Mouse (Mus musculus) WW6 (cell line): ENCODE measurements at regions not wholly inside any gene's neighbourhood (a gene's known extent, or its start where the extent isn't known, plus 50 kb on each side); places are given as distances from the start of the nearest gene placed in this dataset.

Experiments
- DNase-seq: peaks from one replicate; pipeline ENCODE4 v3.0.0-alpha.2; 2013; ENCODE audit warnings: low read depth, low spot score

DNA sequence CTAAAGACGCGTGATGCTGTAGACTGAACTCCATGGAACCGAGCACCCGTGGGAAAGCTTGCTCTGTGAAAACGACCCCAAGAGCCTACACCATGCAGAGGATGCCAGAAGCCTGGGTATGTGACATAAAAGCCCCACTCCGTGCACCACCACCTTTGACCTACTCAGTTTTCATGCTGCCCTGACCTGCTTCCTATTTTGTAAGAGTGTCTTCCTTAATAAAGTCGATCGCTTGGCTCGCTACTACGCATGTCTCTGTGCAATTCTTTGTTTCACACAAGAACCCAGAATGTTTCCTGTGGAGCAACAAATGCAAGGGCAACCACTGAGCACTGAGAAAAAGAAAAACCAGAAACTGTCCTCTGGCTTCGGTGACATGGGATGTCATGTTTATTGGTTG is 60.5 kb downstream of the Sec61b start:
- DNase-seq: no peak

DNA sequence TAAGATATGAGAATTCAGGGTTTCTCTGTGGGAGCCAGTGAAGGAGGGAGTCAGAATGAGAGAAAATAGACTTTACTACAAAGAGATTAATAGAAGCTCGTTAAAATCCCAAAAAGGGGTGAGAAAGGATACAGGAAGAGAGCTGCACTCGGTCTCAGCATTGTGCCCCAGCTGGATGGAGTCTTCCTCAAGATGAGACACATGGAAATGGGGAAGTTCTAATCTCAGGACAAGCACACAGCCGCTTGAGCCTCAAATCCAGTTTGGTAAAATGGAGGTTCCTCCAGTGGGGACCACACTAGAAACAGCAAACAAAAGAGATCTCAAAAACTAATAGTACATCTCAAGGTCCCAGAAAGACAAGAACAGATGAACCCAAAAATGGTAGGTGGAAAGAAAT is 93.2 kb downstream of the Sec61b start:
- no peak for DNase-seq

DNA sequence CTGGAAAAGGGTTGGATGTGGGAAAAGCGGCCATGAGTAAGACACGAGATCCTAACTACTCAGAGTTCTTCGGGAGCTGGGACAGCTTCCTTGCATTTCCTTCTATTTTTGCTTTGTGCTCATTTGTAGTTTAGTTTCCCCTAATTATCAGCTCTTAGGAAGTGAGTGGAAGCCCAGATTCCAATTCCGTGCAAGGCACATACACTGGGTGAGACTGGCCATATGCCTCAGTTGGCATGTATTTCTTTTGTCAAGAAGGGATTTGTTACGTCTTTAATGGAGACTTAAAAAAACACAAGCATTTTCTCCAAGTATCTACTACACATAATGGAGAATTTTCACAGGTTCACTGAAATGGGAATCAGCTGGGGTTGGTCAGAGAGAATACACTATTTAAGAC is 96.4 kb downstream of the Sec61b start:
- no peak for DNase-seq

DNA sequence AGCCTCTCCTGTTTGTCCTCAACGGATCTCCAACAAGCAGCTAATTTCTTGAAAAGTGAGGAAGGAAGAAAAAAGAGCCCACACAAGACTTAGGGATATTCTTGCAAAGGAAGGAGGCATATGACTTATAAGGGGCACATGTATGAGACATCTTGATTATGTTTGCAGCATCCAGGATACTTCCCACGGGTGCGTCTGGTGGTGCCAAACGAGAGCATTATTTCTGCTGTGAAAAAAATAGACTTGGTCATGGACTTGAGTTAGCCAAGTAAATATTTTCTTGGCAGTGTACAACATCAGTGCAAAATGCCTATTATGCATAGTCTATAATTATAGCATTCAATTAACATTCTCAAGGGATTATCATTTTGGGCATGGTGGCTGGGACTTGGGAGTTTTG is 101.6 kb downstream of the Sec61b start:
- no peak for DNase-seq

DNA sequence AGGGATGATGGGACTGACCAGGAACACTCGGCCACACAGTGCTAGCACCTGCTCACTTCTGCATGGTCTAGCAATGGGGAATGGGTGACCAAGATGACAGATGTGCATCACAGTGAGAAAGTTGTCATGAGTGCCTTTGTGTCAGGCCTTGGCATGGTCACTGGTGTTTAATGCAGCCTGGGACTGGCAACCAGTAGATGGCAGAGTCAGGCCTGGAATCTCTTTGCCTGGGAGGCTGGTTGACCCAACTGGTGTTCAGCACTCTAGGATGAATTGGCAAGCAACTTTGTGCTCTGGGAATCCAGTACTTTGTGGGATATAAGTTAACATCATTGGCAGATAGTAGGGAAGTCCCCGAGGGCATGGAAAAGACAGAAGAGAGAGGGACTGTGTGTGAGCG is 103.0 kb downstream of the Sec61b start:
- no peak for DNase-seq

DNA sequence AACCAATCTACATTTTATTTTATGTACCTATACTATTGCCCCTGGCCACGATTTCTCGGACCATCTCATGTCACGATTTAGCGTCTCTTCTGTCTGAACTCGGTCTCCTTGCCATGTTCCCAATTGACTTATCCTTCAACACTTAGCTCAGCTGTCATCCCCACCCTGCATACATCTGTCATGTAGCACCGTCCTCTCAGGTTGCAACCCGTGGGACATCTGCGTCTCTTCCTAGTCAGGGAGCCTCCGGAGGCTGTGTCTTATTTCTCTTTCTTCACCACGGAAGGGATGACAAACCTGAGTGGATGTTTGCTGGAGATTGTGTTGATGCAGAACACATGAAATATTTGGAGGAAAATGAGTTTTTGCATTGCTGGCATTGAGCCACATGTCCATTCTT is 104.2 kb downstream of the Sec61b start:
- DNase-seq: no peak

DNA sequence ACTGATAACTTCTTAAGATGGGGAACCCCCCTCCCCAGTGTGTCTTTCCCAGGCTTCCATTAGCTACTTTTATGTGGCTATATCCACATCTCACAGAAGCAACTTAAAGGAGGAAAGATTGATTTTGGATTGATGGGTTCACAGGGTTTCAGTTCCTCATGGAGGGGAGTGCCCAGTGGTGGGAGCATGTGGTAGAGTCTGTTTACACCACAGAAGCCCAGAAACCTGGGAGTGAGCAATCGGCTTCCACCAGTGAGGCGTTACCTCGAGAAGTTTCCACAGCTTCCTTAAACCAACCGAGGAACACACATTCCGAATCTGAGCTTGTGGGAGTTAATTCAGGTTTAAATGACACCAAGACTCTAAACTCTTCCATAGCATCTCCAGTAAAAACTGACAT is 106.1 kb downstream of the Sec61b start:
- no peak for DNase-seq

DNA sequence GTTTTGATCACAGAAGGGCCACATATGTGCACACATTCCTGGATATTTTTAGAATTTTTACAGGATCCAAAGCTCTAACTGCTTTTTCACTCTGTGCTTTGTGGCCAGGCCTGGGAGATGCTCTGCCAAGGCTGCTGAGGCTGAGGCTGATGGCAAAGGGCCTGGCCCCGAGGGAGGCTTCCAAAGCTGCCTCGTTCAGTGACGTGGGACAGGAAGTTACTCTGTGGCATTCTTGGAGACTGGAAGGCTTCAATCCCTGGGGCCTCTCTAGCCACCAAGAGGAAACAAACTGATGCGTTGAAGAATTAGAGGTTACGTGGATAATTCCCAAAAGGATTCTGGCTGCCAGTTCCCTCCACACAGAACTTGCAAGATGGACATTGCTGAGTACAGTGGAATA is 112.8 kb downstream of the Sec61b start:
- DNase-seq: no peak

DNA sequence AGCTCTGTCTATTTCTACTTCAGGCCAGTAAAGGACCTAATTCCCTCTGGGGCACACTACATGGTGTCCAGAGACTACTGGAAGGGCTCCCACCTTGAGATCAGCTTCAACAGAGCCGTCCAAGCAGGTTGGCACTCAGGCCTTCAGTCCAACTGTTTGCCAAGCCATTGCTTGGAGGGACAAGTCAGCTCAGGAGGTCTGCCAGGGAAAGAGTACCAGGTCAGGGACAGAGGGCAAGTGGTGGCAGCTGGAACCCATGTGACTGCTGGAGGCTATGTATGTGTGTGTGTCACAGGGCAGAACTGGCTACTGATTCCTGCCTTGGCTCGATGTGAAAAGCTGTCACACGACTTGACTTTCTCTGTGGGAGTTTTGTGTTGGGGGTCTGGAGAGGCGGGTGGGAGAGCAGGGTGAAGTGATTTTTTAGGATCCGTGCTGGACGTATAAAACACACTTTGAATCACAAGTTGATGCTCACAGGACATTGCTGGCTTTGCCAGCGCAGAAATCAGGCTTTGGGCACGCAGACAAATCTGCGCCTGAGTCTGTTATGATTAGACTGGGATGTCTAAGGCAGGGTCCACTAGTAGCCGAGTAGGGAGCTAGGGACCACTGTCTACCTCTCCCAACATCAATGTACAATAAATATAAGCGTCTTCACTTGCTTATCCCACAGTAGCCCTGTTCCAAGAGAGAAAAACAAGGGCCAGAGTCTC is 118.0 kb downstream of the Sec61b start:
- no peak for DNase-seq

DNA sequence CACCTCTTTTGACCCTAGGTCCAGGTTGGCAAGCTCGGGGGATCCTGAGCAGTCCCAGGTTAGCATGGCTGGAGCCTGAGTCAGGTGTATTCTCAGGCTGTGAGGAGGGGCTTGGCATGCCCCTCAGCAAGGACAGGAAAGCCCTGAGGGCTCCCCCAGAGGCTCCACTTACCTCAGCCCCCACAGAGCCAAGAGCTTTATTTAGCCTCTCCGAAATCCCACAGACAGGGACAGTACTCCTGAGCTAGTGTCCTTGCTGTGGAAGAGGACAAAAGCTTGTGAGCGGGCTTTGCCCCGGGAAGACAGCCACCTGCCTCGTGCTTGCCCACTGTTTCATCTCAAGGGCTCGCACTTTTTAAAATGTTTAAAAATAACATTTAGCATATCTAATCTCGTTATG is 118.7 kb downstream of the Sec61b start:
- no peak for DNase-seq

DNA sequence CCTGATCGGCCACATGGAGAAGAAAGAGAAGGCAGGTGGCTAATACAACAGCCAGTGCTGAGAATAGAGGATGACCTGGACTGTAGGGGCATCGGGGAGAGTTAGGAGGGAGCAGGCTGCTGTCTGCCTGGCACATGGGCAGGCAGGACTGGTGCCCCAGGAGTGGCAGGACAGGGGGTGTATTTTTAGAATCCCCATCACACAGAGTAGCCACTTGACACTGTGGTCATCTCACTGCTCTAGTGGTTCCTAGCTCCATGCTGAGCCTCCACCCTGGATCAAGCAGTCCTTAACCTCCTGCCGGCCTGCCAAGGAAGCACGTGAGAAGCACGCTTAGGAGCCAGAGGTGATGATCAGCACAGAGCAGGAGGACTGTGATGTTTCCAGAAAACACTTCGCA is 119.7 kb downstream of the Sec61b start:
- no peak for DNase-seq

DNA sequence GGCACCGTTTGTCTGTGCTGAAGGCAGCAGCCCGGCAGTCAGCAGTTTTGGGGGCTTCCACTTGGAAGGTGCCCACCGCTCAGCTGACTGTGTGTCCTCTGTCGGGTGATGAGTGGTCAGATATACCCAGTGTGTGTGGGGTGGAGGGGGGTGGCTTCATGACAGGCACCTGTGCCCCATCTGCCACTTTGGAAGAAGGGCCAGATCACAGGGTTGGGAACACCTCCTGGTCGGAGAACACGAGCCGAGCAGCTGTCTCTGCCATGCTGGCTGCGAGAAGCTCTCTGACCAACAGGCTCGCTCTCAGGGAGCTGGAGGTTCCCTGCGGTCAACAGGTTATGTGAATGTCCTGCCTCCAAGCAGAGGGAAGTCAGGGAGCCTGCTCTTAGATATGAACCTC is 121.4 kb downstream of the Sec61b start:
- no peak for DNase-seq

DNA sequence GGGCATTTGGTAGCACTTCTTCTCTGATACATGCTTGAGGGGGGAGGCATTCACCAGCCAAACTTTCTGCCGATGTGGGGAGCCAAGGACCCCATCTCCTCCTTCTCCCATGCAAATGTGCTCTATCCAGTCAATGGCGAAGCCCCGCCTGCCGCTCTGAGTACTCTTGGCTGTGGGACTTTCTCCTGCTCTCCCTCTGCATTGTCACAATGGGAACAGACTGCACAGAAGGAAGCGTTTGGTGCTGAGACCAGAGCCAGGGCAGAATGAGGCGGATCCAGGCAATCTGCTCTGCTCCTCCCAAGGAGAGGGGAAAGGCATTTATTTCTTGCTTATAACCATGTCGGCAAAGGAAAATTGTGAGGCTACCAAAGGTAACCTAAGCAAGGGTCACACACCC is 123.1 kb downstream of the Sec61b start:
- no peak for DNase-seq

DNA sequence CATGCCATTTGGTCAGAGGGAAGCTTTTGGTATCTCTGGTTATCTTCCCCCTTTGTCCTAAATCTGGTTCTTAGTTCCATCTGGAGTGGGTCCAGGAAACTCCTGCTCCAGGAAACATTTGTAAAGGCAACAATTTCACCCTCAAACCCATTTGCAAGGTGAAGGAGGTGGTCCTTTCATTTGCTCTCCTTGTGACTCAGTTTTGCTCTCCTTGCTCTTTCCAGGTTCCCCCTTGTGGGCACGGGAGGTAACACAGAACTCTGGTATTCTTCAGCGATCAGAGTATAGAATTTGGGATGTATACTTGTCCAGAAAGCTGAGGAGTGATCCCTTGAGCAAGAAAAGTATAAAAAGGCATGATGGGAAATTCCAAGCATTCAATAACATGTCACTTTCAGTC is 123.8 kb downstream of the Sec61b start:
- no peak for DNase-seq

DNA sequence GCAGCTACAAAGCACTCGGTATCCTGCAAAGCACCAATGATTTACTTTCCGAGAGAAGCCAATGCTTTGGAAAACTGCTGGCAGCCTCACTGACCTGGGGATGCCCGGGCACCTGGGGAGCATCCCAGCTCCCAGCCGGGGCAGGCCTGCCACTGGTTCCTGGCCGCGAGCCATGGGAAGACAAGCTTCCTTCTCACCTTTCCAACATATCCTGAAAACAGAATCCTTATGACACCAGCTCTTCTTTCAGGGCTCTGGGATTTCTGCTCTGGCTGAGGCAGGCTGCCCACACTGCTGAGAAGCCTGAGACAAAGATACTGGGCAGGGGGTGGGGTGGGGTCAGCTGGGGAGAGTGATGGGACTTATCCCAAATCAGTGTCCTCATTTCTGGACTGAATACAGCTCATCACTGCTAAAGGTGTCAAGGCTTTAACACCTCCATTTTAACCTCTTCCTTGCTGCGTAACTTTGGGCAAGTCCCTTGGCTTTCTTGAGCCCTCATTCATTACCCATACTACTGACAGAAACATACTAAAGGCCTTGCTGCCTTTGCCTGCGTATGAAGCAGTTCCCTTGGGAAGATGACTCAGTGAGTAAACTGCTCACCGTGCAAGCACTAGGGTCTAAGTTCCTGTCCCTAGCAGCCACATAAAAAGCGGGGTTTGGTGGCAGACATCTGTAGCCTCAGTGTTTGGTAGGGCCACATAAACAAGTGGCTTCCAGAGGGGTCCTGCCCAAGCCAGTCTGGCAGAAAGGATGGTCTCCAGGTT is 127.0 kb downstream of the Sec61b start:
- no peak for DNase-seq

DNA sequence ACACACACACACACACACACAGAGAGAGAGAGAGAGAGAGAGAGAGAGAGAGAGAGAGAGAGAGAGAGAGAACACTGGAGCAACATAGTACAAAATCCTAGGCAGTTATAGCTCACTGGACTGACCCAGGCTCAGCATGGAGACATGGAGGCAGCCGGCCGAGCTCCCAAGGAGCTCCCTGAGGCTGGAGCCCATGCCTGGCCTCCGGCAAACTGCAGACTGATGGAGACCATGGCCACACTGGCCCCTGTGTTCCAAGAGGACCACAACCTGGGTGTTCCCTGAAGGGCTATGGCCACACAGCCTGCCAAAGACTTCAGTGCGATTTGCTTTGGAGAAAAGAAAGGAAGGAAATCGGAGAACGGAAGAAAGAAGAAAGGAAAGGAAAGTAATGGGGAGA is 128.9 kb downstream of the Sec61b start:
- no peak for DNase-seq

DNA sequence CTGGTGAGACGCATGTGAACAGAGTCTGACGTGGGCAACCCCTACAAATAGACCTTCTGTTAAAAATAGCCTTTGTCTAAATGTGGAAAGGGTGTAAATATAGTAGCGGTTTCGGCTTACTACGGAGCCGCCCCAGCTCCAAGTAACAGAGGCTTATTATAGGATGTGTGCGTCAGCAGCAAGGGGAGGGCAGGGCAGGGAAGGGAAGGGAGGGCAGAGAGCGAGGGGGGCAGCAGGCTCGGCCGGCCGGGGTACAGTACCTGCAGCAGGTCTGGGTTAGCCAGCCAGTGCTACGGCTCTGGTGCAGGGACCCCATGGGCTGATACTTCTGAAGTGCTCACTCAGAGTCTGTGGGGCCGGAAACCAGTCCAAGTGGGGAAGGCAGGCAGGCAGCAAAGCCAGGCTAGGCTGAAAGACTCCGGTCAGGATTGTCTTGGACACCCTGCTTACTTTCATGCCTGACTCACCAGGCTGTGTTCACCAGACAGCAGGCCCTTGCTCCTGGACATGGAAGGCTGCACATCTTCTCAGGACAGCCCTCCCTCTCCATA is 129.5 kb downstream of the Sec61b start:
- no peak for DNase-seq

DNA sequence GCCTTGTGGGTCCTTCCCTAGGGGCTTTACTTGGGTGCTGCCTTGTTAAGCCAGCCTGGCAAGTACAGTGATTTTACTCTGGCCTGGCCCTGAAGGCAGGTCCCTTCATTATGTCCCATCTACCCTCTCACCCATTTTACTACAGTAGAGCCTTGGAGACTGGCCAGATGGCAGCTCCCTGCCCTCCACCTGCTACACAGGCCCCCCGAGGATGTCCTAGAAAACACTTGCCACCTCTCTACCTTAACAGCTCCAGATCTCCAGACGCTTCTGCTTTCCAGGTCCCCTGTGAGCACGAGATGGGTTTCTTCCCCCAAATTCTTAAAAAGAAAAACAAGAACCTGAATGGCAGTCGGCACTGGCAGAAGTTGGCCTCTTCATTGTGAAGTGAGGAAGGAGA is 131.2 kb downstream of the Sec61b start:
- DNase-seq: no peak

DNA sequence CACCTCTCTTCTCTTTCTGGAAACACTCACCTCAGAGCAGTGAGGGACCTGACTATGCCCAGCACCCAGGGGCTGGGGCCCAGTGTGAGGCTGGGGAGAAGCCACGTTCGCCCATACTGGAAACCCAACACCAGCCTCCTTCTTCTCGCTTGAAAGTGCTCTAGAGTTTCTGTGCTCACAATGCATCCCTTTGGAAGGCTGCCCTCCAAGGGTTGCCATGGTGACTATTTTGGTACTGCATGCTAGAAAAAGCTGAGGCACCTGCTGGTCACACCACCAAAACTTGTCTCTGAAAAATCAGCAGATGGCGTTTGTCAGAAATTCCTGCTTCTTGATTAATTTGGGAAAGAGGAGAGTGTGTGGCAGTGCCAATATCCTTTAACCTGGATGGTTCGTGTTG is 134.2 kb downstream of the Sec61b start:
- DNase-seq: no peak

DNA sequence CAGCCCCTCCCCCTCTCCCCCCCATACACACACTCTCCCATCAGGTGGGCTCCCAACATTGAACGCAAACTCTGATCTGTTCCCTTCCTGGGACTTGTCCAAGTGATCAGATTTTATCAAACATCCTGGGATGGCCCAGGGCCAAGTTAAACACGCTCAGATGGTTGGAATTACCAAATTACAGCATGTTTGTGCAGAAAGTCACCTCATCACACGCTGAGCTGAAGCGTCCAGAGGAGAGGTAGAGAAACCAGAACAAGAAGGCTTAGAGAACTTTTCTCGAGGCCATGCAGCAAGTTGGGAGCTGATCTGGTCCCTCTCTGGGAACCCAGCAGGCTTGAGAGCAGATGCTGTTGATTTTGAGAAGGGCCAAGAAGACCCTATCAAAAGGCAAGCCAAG is 136.5 kb downstream of the Sec61b start:
- no peak for DNase-seq

DNA sequence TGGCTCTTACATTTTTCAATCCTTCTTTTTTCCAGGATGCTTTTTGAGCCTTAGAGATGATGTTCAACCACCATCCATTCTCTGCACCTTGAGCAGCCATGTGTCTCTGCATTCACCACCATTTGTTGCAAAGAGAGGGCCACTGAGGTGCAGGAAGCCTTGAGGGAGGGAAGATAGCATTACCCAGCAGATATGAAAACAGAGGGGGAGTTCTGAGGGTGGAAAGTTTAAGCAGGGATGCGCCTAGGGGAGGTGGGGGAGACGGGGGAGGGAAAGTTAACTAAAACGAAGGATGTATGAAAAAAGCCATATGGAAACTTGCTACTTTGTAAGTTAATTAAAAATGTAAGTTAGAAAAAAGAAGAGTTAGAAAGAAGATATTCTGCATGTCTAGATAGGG is 142.1 kb downstream of the Sec61b start:
- DNase-seq: no peak

DNA sequence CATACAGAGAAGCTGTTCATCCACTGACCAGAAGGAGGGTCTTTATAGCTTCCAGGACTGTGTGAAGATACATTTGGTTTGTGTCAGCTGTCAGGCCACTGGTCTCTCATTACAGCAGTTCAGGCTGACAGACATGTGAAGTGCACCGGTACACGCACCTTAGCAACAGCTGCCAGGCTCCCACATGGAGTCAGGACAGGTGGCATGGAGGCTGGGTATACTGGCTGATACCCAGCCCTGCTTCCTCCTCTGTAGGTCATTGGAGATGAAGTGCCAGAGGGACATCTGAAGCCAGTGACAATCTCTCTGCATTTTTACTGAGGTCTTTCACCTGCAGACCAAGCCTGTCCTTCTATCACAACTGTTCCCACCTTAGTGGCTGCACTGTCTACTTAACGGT is 146.2 kb downstream of the Sec61b start:
- no peak for DNase-seq
